Mouse (Mus musculus) intestine, embryonic 16.5 days (tissue): ENCODE measurements at regions not wholly inside any gene's neighbourhood (a gene's known extent, or its start where the extent isn't known, plus 50 kb on each side); places are given as distances from the start of the nearest gene placed in this dataset.

ENCODE experiments used
- ATAC-seq: fragments of 200-750 bp; cut with Nextera tagmentation; 2 replicates; pipeline ENCODE4 v1.8.0; 2017; ENCODE audit warnings: moderate TSS enrichment, moderate library complexity
- H3K27ac ChIP-seq: fragments of 300-500 bp; sonication (generic); 2 replicates; pipeline ENCODE4 v1.5.1; 2014; ENCODE audit warnings: mild to moderate bottlenecking, low read length
- H3K27me3 ChIP-seq: fragments of 300-500 bp; sonication (generic); replicated peaks from 2 replicates; pipeline ENCODE4 v1.6.1; 2014; ENCODE audit warnings: low read length, control low read depth, mixed read lengths; ENCODE audit not compliant: control insufficient read depth, insufficient read depth
- H3K36me3 ChIP-seq: fragments of 300-500 bp; sonication (generic); 2 replicates; pipeline ENCODE4 v1.6.1; 2014; ENCODE audit warnings: low read length, control low read depth; ENCODE audit not compliant: control insufficient read depth, insufficient read depth
- H3K4me1 ChIP-seq: fragments of 300-500 bp; sonication (generic); 2 replicates; pipeline ENCODE4 v1.6.1; 2014; ENCODE audit warnings: low read length, control low read depth, mixed read lengths; ENCODE audit not compliant: control insufficient read depth, insufficient read depth
- H3K4me2 ChIP-seq: fragments of 300-500 bp; sonication (generic); 2 replicates; pipeline ENCODE4 v1.6.1; 2014; ENCODE audit warnings: low read depth, low read length, control low read depth
- H3K4me3 ChIP-seq: fragments of 300-500 bp; sonication (generic); 2 replicates; pipeline ENCODE4 v1.5.1; 2014; ENCODE audit warnings: mild to moderate bottlenecking, low read length
- H3K9ac ChIP-seq: fragments of 300-500 bp; sonication (generic); 2 replicates; pipeline ENCODE4 v1.6.1; 2014; ENCODE audit warnings: low read depth, low read length
- H3K9me3 ChIP-seq: fragments of 300-500 bp; sonication (generic); 2 replicates; pipeline ENCODE4 v1.6.1; 2016; ENCODE audit warnings: low read length, control low read depth; ENCODE audit not compliant: control insufficient read depth
- WGBS: fragments of 180-500 bp; shearing (Covaris S2); extraction: QIAGEN DNeasy Blood & Tissue Kit; methylation state at CpG from one replicate; pipeline ENCODE4 v1.1.7; 2014; 5-methylcytosine and 5-hydroxymethylcytosine counted together

- Histone ChIP-seq H3K9me3 (no peaks in the 10 kb centered on the region), H3K9ac (no peak overlapping the region), H3K36me3 (no peaks in the 10 kb centered on the region), H3K4me1 (no peaks in the 10 kb centered on the region), H3K27ac (no peak overlapping the region), H3K4me2 (no peak overlapping the region), H3K27me3 (no peaks in the 10 kb centered on the region), H3K4me3 (no peak overlapping the region)
- ATAC-seq = no peak
- WGBS = 77% methylated on average over 7 of the region's 7 CpGs
Observed at GRCm38 (mm10) chrX:166964656-166965582, 244.2 kb downstream of the Tmsb4x start.

DNA sequence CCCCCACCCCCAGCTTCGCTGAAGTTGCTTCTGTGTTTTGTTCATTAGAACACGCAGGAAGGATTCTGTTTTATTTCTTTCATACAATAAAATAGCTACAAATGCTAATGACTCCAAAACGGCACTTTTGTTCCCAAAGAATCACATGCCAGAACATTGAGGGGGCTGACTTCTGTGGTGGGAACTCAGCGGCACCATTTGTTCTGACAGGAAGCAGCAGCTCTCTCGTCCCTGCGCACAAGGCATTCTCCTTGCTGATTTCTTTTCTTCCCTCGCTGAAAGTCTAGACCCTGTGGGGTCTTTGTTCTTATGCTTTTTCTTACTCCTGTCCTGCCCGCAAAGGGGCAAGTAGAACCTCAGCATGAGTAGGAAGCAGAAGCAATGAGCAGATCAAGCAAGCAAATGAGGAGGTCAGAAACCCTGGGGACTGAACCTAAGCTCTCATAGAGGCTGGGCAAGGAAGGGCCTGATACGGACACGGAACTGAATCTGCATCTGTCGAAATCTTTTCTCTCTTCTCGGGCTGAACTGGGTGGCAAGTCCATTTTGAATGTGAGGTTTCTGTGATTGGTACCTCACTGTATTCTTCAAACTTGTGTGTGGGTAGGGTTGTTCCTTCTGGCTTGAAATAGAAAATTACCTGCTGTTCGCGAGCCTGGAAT, 256.5 kb downstream of the Tmsb4x start:
- no peaks in the 10 kb centered on the region for H3K4me1 ChIP-seq
- H3K9me3 ChIP-seq = no peaks in the 10 kb centered on the region
- no peak overlapping the region for H3K4me3 ChIP-seq
- 62% methylated on average over 14 of the region's 14 CpGs for WGBS
- no peak for ATAC-seq
- H3K36me3 ChIP-seq = no peaks in the 10 kb centered on the region
- H3K27ac ChIP-seq = no peak overlapping the region
- no peak overlapping the region for H3K4me2 ChIP-seq
- H3K27me3 ChIP-seq = 0 out of 2 replicates have a peak, but pooled peaks cover 3% of the 10 kb centered on the region
- no peak overlapping the region for H3K9ac ChIP-seq

GRCm38 (mm10) chrX:166951011-166951410, 258.1 kb downstream of the Tmsb4x start:
- H3K27ac ChIP-seq = no peak overlapping the region
- 0 out of 2 replicates have a peak, but pooled peaks cover 3% of the 10 kb centered on the region for H3K27me3 ChIP-seq
- no peaks in the 10 kb centered on the region for H3K9me3 ChIP-seq
- no peak overlapping the region for H3K4me2 ChIP-seq
- H3K36me3 ChIP-seq = no peaks in the 10 kb centered on the region
- WGBS = 76% methylated on average over 6 of the region's 6 CpGs
- no peak overlapping the region for H3K9ac ChIP-seq
- no peak overlapping the region for H3K4me3 ChIP-seq
- H3K4me1 ChIP-seq = no peaks in the 10 kb centered on the region
- no peak for ATAC-seq

DNA sequence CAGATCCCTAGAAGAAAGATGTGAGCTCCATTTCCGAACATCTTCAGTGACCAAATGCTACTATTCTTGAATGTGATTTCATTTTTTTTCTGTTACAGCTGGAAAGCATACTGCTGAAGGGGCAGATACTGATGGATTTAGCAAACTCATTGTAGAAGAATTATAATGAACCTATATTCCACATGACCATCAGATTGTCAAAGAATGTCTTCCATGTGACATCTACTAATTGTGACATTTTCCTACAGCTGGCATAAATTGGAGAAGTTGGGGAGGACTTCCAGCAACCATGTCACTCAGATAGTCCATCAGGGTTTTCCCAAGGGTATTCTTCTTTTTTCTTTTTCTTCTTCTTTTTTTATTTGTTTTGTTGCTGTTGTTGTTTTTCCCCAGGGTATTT, 263.2 kb downstream of the Tmsb4x start:
- H3K4me1 ChIP-seq = no peaks in the 10 kb centered on the region
- H3K9me3 ChIP-seq = no peaks in the 10 kb centered on the region
- H3K9ac ChIP-seq = no peak overlapping the region
- H3K27me3 ChIP-seq = 0 out of 2 replicates have a peak, but pooled peaks cover 2% of the 10 kb centered on the region
- ATAC-seq = no peak
- H3K4me2 ChIP-seq = no peak overlapping the region
- H3K36me3 ChIP-seq = no peaks in the 10 kb centered on the region
- 87% methylated on average over 1 of the region's 1 CpGs for WGBS
- H3K4me3 ChIP-seq = no peak overlapping the region
- H3K27ac ChIP-seq = no peak overlapping the region

- Histone ChIP-seq H3K9me3 (no peaks in the 10 kb centered on the region), H3K27me3 (no peaks in the 10 kb centered on the region), H3K9ac (no peak overlapping the region), H3K4me3 (no peak overlapping the region), H3K4me2 (no peak overlapping the region), H3K36me3 (no peaks in the 10 kb centered on the region), H3K27ac (no peak overlapping the region), H3K4me1 (no peaks in the 10 kb centered on the region)
- WGBS = 62% methylated on average over 1 of the region's 1 CpGs
- ATAC-seq = no peak
Observed at GRCm38 (mm10) chrX:166945476-166945875, 263.6 kb downstream of the Tmsb4x start.

DNA sequence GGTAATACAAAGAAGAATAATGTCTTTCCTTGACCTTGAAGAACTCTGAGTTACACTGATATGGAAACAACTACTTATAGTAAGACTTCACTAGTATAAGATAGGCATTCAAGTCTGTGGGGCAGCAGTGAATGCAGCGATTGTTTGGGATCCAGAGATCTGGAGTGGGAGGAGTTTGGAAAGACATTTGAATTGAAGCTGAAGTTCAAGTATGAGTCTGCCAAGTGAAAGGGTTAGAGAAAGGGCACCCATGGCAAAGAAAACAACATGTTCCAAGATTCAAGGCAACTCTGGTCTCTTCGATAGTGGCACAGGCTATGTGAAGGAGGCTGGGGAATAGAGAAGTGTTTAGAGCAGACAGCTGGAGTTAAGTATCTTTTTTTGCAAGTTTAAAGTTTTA, 275.3 kb downstream of the Tmsb4x start:
- Histone ChIP-seq H3K27ac (no peak overlapping the region), H3K27me3 (0 out of 2 replicates have a peak, but pooled peaks cover 6% of the 10 kb centered on the region), H3K9me3 (no peaks in the 10 kb centered on the region), H3K4me3 (no peak overlapping the region), H3K9ac (no peak overlapping the region), H3K4me1 (no peaks in the 10 kb centered on the region), H3K36me3 (no peaks in the 10 kb centered on the region), H3K4me2 (no peak overlapping the region)
- ATAC-seq = 0 out of 2 replicates have a peak, but pooled peaks have one; percentile 17
- WGBS = 70% methylated on average over 2 of the region's 2 CpGs

DNA sequence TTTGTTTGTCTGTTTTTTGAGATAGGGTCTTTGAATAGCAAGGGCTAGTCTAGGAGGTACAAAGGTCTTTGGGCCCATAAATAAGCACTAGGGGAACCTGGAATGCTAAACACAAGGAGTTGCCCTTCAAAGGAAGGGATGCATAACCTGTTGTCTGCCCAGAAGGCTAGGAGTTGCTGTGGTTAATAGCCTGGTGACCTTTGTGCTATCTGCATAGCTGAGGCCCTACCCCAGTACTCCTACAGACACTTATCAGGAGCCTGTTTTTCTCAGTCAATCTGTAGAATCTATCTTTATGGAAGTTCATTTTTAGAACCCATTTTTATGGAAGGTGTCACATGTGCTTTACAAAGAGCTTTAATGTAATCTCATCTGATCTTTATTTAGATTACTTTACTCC, 276.6 kb downstream of the Tmsb4x start:
- Histone ChIP-seq H3K4me2 (no peak overlapping the region), H3K27ac (no peak overlapping the region; the same call in 1 of the 2 replicates), H3K36me3 (no peaks in the 10 kb centered on the region), H3K4me1 (no peaks in the 10 kb centered on the region), H3K27me3 (0 out of 2 replicates have a peak, but pooled peaks cover 6% of the 10 kb centered on the region), H3K9ac (no peak overlapping the region), H3K9me3 (no peaks in the 10 kb centered on the region), H3K4me3 (no peak overlapping the region)
- ATAC-seq = peak; percentile 95

- 0 out of 2 replicates have a peak, but pooled peaks have one; percentile 41 for ATAC-seq
Observed at GRCm38 (mm10) chrX:166931048-166931447, 278.1 kb downstream of the Tmsb4x start.

GRCm38 (mm10) chrX:166929716-166930420, 279.2 kb downstream of the Tmsb4x start:
- H3K9me3 ChIP-seq = no peaks in the 10 kb centered on the region
- no peak overlapping the region for H3K9ac ChIP-seq
- ATAC-seq = no peak
- no peak overlapping the region for H3K4me2 ChIP-seq
- H3K4me1 ChIP-seq = no peaks in the 10 kb centered on the region
- WGBS = 67% methylated on average over 6 of the region's 6 CpGs
- H3K27ac ChIP-seq = no peak overlapping the region
- no peak overlapping the region for H3K4me3 ChIP-seq
- H3K36me3 ChIP-seq = no peaks in the 10 kb centered on the region
- 0 out of 2 replicates have a peak, but pooled peaks cover 6% of the 10 kb centered on the region for H3K27me3 ChIP-seq

More at GRCm38 (mm10) chrX:166931048-166931447, 278.1 kb downstream of the Tmsb4x start:
- Histone ChIP-seq H3K27me3 (0 out of 2 replicates have a peak, but pooled peaks cover 8% of the 10 kb centered on the region), H3K9ac (no peak overlapping the region), H3K4me1 (no peaks in the 10 kb centered on the region), H3K27ac (0 out of 2 replicates have a peak overlapping the region, but pooled peaks have one; percentile 14), H3K4me2 (no peak overlapping the region), H3K36me3 (no peaks in the 10 kb centered on the region), H3K9me3 (no peaks in the 10 kb centered on the region), H3K4me3 (no peak overlapping the region)
- 45% methylated on average over 4 of the region's 4 CpGs for WGBS
